Mouse (Mus musculus): ENCODE measurements at regions not wholly inside any gene's neighbourhood (a gene's known extent, or its start where the extent isn't known, plus 50 kb on each side); places are given as distances from the start of the nearest gene placed in this dataset.

DNA sequence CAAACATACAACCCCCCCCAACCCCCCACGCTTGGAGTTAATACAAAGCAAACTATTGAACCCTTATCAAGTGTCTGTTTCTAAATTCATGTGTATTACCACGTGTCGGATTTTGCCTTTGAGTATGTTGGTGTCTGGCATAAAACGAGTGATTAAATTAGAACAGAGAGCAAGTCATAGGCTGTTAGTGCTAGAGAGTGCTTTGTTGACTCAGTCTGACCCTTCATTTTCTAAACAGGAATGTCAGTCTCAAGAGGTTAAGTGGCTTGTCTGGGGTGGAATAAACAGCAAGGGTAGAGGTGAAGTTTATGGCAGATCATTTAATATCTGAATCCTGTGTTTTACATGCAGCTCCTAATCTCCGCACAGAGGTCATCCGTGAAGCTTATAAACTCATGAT lies 104.1 kb downstream of the Uchl5 start:
- no peak for DNase-seq (ENCODE audit: low spot score)

DNA sequence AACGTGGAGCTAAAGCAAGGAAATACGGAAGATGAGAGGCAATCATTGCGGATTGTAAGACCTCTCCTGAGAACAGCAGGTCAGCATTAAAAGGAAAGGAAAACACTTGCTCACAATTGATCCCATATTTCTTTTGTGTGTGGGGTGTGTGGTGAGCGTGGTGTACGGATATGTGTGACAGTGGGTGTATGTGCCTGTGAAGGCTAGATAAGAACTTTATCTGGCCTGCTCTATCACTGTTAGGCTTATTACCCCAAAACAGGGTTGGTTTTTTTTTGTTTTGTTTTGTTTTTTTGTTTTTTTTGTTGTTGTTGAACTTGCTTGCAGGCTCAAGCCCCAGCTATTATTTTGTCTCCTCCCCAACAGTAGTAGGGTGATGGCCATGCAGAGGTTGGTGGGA lies 102.5 kb downstream of the Uchl5 start:
- no peak for DNase-seq (ENCODE audit: low spot score)

DNA sequence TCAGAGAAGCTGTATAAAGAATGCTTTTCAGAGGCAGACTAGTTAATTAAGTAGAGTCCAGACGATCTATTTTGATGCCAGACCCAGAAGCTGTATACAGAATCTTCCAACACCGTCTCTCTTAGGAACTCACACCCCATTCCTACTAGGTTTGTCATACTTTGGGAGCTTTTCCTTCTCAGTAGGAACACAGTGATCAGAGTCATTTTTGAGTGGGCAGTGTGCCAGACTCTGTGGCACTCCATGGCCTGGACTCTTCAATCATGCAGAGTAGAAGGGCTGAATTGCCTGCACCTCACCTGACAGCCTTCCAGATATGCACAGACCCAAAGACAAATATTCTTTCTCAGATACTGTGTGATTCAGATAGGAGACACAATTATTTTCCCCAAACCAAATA lies 101.2 kb downstream of the Uchl5 start:
- no peak for DNase-seq (ENCODE audit: low spot score)

DNA sequence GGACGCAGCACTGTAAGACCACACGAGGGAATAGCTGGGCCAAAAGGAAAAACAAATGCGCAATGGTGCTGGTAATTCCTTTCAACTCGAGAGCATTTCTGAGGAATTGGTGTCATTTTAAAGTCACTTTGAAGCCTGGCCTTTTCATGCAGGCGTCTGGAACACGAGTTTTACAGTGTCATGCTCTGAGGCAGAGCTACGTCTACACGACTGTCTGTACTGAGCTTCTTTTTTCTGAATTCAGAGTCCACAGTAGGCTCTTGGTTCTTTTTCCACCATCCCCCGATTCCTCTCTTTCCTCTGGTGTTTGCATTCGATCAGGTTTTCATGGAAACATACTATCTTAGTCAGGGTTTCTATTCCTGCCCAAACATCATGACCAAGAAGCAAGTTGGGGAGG lies 83.2 kb downstream of the Uchl5 start:
- DNase-seq (ENCODE audit: low spot score) = no peak

DNA sequence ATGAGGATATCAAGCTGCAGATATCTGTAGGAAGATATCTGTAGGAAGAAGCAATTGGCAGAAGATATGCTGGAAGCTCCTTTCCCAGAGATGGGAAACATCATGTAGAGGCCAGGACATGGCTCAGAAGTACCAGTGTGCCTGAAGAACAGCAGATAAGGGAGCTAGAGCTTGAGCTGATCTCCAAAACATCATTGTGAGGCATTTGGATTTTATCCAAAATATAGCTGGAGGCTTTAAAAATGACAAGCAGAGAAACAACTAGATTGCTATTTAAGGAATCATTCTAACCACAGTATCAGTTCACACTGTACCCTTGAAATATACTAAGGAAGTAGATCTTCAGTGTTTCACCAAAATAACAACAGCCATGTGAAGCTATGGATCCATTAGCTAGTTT lies 81.5 kb downstream of the Uchl5 start:
- no peak for DNase-seq (ENCODE audit: low spot score)

All from layer of hippocampus, adult 11-12 months (tissue).